Mouse (Mus musculus) heart, postnatal 25 days (tissue): ENCODE data around the gene Olfr1380. TPM values are rescaled to one million over a fixed set of nuclear protein-coding genes. Genes with fewer than 3 reads are reported as not detected.
A peak's percentile ranks its signal among the peaks of the same experiment; 100 is the strongest.
"Not testable (repeated sequence)": the region's sequence is repeated elsewhere in the genome, so short reads cannot be mapped to it uniquely, and the experiment has no call there.

Experiments used
- DNase-seq: peaks from one replicate; pipeline ENCODE4 v3.0.0; 2022; ENCODE audit warnings: low spot score
- intact Hi-C: fragments of 180-260 bp; cut with DNase I; formaldehyde crosslinking; loops from one replicate; pipeline ENCODE4 v1.15.1; 2025
- total RNA-seq, 2 experiments: library from RNA; stranded (reverse); gene quantifications; 2 replicates each; pipeline ENCODE4 v1.2.3; 2021

Olfr1380 gene
- total RNA-seq, result not detected

GRCm38 (mm10) chr11:49556578-49556977 is at the start of gene Olfr1380:
Olfr1380 (plus strand) TSS chr11:49556878.
- intact Hi-C loops, DNase-seq: not testable (repeated sequence)

- intact Hi-C loops, result no loop called here
- DNase-seq, result no peak
Measured at GRCm38 (mm10) chr11:49518086-49518485, 38.6 kb upstream of the Olfr1380 start.

GRCm38 (mm10) chr11:49519348-49519747 is 37.3 kb upstream of the Olfr1380 start, which contains the start of gene Olfr1383:
Olfr1383 (plus strand) TSS chr11:49519648.
- DNase-seq, result no peak
- intact Hi-C loops, result no loop called here

- no peak for DNase-seq
- intact Hi-C loops, result no loop called here
Measured at GRCm38 (mm10) chr11:49527947-49528346, 28.7 kb upstream of the Olfr1380 start, which contains the start of gene Olfr1382. Olfr1382 (plus strand) TSS chr11:49528247.

- no peak for DNase-seq
- intact Hi-C loops, result loop anchor here (10.0 kb wide), 1 partner anchor 348 kb away; the partner anchor contains the start of gene Btnl9
Measured at GRCm38 (mm10) chr11:49532761-49533160, 23.9 kb upstream of the Olfr1380 start.

GRCm38 (mm10) chr11:49536631-49537030 is 20.0 kb upstream of the Olfr1380 start:
- DNase-seq, result not testable (repeated sequence)
- intact Hi-C loops, result loop anchor here (10.0 kb wide), 1 partner anchor 352 kb away; the partner anchor contains the start of gene Btnl9

- DNase-seq, intact Hi-C loops: not testable (repeated sequence)
Measured at GRCm38 (mm10) chr11:49543149-49543548, 13.5 kb upstream of the Olfr1380 start, which contains the start of gene Olfr1381. Olfr1381 (plus strand) TSS chr11:49543449.

GRCm38 (mm10) chr11:49554033-49554432 is 2.6 kb upstream of the Olfr1380 start:
- DNase-seq, intact Hi-C loops: not testable (repeated sequence)

GRCm38 (mm10) chr11:49575054-49575453 is 18.4 kb downstream of the Olfr1380 start:
- intact Hi-C loops, DNase-seq: not testable (repeated sequence)

GRCm38 (mm10) chr11:49580452-49580851 is 23.8 kb downstream of the Olfr1380 start:
- DNase-seq, intact Hi-C loops: not testable (repeated sequence)

- DNase-seq, result no peak
- intact Hi-C loops, result no loop called here
Measured at GRCm38 (mm10) chr11:49590213-49590612, 33.5 kb downstream of the Olfr1380 start.

- intact Hi-C loops, result loop anchor here (5.0 kb wide), 1 partner anchor 35 kb away; no protein-coding TSS in a partner anchor
- not testable (repeated sequence) for DNase-seq
Measured at GRCm38 (mm10) chr11:49597149-49597548, 40.5 kb downstream of the Olfr1380 start.

GRCm38 (mm10) chr11:49608306-49608705 is 51.6 kb downstream of the Olfr1380 start:
- DNase-seq, intact Hi-C loops: not testable (repeated sequence)

- DNase-seq, intact Hi-C loops: not testable (repeated sequence)
Measured at GRCm38 (mm10) chr11:49608938-49609867, 52.5 kb downstream of the Olfr1380 start, which contains the start of gene Flt4. Flt4 (plus strand) TSS chr11:49609263.

- intact Hi-C loops, DNase-seq: not testable (repeated sequence)
Measured at GRCm38 (mm10) chr11:49609868-49610824, 53.5 kb downstream of the Olfr1380 start.

GRCm38 (mm10) chr11:49611349-49611748 is 54.7 kb downstream of the Olfr1380 start:
- DNase-seq, intact Hi-C loops: not testable (repeated sequence)

- intact Hi-C loops, result no loop called here
- DNase-seq, result no peak
Measured at GRCm38 (mm10) chr11:49612154-49612553, 55.5 kb downstream of the Olfr1380 start.

GRCm38 (mm10) chr11:49613349-49613748 is 56.7 kb downstream of the Olfr1380 start:
- DNase-seq, result peak; percentile 39
- intact Hi-C loops, result no loop called here
